Mouse (Mus musculus) c-Kit-positive CD71-positive TER-119-positive erythroid progenitor cells, embryonic 14.5 days (primary cell): ENCODE measurements around the gene Wdfy2.
A peak's percentile ranks its signal among the peaks of the same experiment; 100 is the strongest.
"Not testable (repeated sequence)": the region's sequence is repeated elsewhere in the genome, so short reads cannot be mapped to it uniquely, and the experiment has no call there.

Source experiments
- DNase-seq: peaks from one replicate; pipeline ENCODE4 v3.0.0-alpha.2; 2013; ENCODE audit warnings: low spot score

Wdfy2 gene

GRCm38 (mm10) chr14:62880084-62880851 is 42.8 kb downstream of the Wdfy2 start:
- no peak for DNase-seq

GRCm38 (mm10) chr14:62882061-62882614 is 44.7 kb downstream of the Wdfy2 start:
- no peak for DNase-seq

GRCm38 (mm10) chr14:62883551-62883950 is 46.1 kb downstream of the Wdfy2 start:
- DNase-seq = no peak

- no peak for DNase-seq
These were observed 46.7 kb downstream of the Wdfy2 start for GRCm38 (mm10) chr14:62884171-62884570.

- no peak for DNase-seq
These were observed 47.2 kb downstream of the Wdfy2 start for GRCm38 (mm10) chr14:62884639-62885038.

- no peak for DNase-seq
These were observed 47.7 kb downstream of the Wdfy2 start for GRCm38 (mm10) chr14:62885146-62885545.

GRCm38 (mm10) chr14:62891401-62891800 is 53.9 kb downstream of the Wdfy2 start:
- no peak for DNase-seq

GRCm38 (mm10) chr14:62892771-62893641 is 55.5 kb downstream of the Wdfy2 start:
- no peak for DNase-seq

- not testable (repeated sequence) for DNase-seq
These were observed 56.2 kb downstream of the Wdfy2 start for GRCm38 (mm10) chr14:62893642-62894180.

GRCm38 (mm10) chr14:62894924-62895840 is 57.7 kb downstream of the Wdfy2 start:
- no peak for DNase-seq

GRCm38 (mm10) chr14:62898061-62898460 is 60.6 kb downstream of the Wdfy2 start:
- DNase-seq = no peak

- no peak for DNase-seq
These were observed 70.4 kb downstream of the Wdfy2 start for GRCm38 (mm10) chr14:62907888-62908287.

- DNase-seq = no peak
These were observed 71.1 kb downstream of the Wdfy2 start for GRCm38 (mm10) chr14:62908550-62908949.

GRCm38 (mm10) chr14:62910859-62911258 is 73.4 kb downstream of the Wdfy2 start:
- no peak for DNase-seq

- no peak for DNase-seq
These were observed 77.7 kb downstream of the Wdfy2 start for GRCm38 (mm10) chr14:62915146-62915685.

- no peak for DNase-seq
These were observed 79.1 kb downstream of the Wdfy2 start for GRCm38 (mm10) chr14:62916488-62917034.

GRCm38 (mm10) chr14:62921401-62921800 is 83.9 kb downstream of the Wdfy2 start:
- no peak for DNase-seq

GRCm38 (mm10) chr14:62922637-62923036 is 85.2 kb downstream of the Wdfy2 start:
- no peak for DNase-seq

- peak; percentile 11 for DNase-seq
These were observed 87.3 kb downstream of the Wdfy2 start for GRCm38 (mm10) chr14:62924800-62925199.

- no peak for DNase-seq
These were observed 90.6 kb downstream of the Wdfy2 start for GRCm38 (mm10) chr14:62928101-62928541.

GRCm38 (mm10) chr14:62935361-62935760 is 97.9 kb downstream of the Wdfy2 start:
- no peak for DNase-seq
